Mouse (Mus musculus) testis, adult 2 months (tissue): ENCODE results near the gene Pou5f1. TPM values are rescaled to one million over a fixed set of nuclear protein-coding genes. Genes with fewer than 3 reads are reported as not detected.
"Not testable (repeated sequence)": the region's sequence is repeated elsewhere in the genome, so short reads cannot be mapped to it uniquely, and the experiment has no call there.

Source experiments
- H3K27ac ChIP-seq: fragments of 200-500 bp; 2 replicates; pipeline ENCODE4 v1.5.1; 2012; ENCODE audit warnings: low read depth, low read length; ENCODE audit not compliant: control insufficient read depth, insufficient read depth
- H3K27me3 ChIP-seq: fragments of 200-500 bp; 2 replicates; pipeline ENCODE4 v1.6.1; 2012; ENCODE audit warnings: mild to moderate bottlenecking, low read length, moderate library complexity; ENCODE audit not compliant: control insufficient read depth, insufficient read depth
- H3K36me3 ChIP-seq: fragments of 200-500 bp; 2 replicates; pipeline ENCODE4 v1.6.1; 2012; ENCODE audit warnings: mild to moderate bottlenecking, low read length; ENCODE audit not compliant: control insufficient read depth, insufficient read depth
- H3K4me1 ChIP-seq: fragments of 200-500 bp; 2 replicates; pipeline ENCODE4 v1.6.1; 2012; ENCODE audit warnings: low read length; ENCODE audit not compliant: control insufficient read depth, insufficient read depth
- H3K4me3 ChIP-seq: fragments of 200-500 bp; 2 replicates; pipeline ENCODE4 v1.5.1; 2012; ENCODE audit warnings: low read depth, mild to moderate bottlenecking, low read length, moderate library complexity, mixed read lengths; ENCODE audit not compliant: control insufficient read depth
- CTCF ChIP-seq: fragments of 200-500 bp; IDR thresholded peaks from 2 replicates; pipeline ENCODE4 v1.5.1; 2012; ENCODE audit warnings: low read depth, mild to moderate bottlenecking, inconsistent platforms, low read length, moderate library complexity; ENCODE audit not compliant: control insufficient read depth, insufficient read depth, insufficient replicate concordance
- POLR2A ChIP-seq: fragments of 200-500 bp; IDR thresholded peaks from 2 replicates; pipeline ENCODE4 v1.6.1; 2012; ENCODE audit warnings: low read depth, mild to moderate bottlenecking, inconsistent platforms, low read length, moderate library complexity; ENCODE audit not compliant: control insufficient read depth
- polyA plus RNA-seq: library from polyadenylated mRNA; depleted of rRNA; stranded (reverse); fragments of >200 nt; gene quantifications from 2 replicates; pipeline ENCODE4 v1.2.3, GENCODE M21; 2012; rRNA removed

Pou5f1 gene
- 9.6 and 11.1 TPM in 2 replicates for polyA plus RNA-seq

- Histone ChIP-seq H3K4me3 (peak within 1 kb of the TSS; percentile 74), H3K27ac (no peak within 1 kb of the TSS), H3K27me3 (no peaks in the 10 kb centered on the region), H3K36me3 (no peaks in the 10 kb centered on the region), H3K4me1 (peaks cover 6% of the 10 kb centered on the region)
- TF ChIP-seq POLR2A (no peak; the same call in 1 of the 2 replicates), CTCF (no peak)
These were observed at the start of gene Pou5f1 for GRCm38 (mm10) chr17:35505776-35506175. Gene Pou5f1 (plus strand): TSS chr17:35506018.

GRCm38 (mm10) chr17:35458247-35458646, 47.6 kb upstream of the Pou5f1 start:
- not testable (repeated sequence) for H3K4me1 ChIP-seq, H3K4me3 ChIP-seq, H3K27ac ChIP-seq, H3K27me3 ChIP-seq, H3K36me3 ChIP-seq

GRCm38 (mm10) chr17:35460513-35461341, 45.1 kb upstream of the Pou5f1 start:
- not testable (repeated sequence) for H3K27me3 ChIP-seq, H3K36me3 ChIP-seq, H3K4me3 ChIP-seq, H3K27ac ChIP-seq, H3K4me1 ChIP-seq

GRCm38 (mm10) chr17:35465651-35466050, 40.2 kb upstream of the Pou5f1 start:
- H3K4me3 ChIP-seq, H3K36me3 ChIP-seq, H3K27ac ChIP-seq, H3K27me3 ChIP-seq, H3K4me1 ChIP-seq: not testable (repeated sequence)
- peak; percentile 82 for TF ChIP-seq CTCF

- H3K36me3 ChIP-seq, H3K27ac ChIP-seq, H3K4me3 ChIP-seq, H3K27me3 ChIP-seq, H3K4me1 ChIP-seq: not testable (repeated sequence)
These were observed 36.9 kb upstream of the Pou5f1 start for GRCm38 (mm10) chr17:35468936-35469335.

GRCm38 (mm10) chr17:35469842-35470751, 35.7 kb upstream of the Pou5f1 start, which contains the start of gene H2-Q10:
Gene H2-Q10 (plus strand): TSS chr17:35470089.
- Histone ChIP-seq H3K36me3 (no peaks in the 10 kb centered on the region), H3K27me3 (no peaks in the 10 kb centered on the region), H3K27ac (no peak within 1 kb of the TSS), H3K4me3 (peak within 1 kb of the TSS; percentile 5), H3K4me1 (peaks cover 3% of the 10 kb centered on the region)
- TF ChIP-seq CTCF (no peak), POLR2A (no peak)

- Histone ChIP-seq H3K27me3 (no peaks in the 10 kb centered on the region), H3K27ac (0 out of 2 replicates have a peak overlapping the region, but pooled peaks have one; percentile 4), H3K4me3 (no peak overlapping the region), H3K4me1 (no peaks in the 10 kb centered on the region), H3K36me3 (no peaks in the 10 kb centered on the region)
- TF ChIP-seq POLR2A (no peak), CTCF (peak; percentile 88)
These were observed 21.8 kb upstream of the Pou5f1 start for GRCm38 (mm10) chr17:35484066-35484465.
